Mouse (Mus musculus) heart, embryonic 11.5 days (tissue): ENCODE measurements around the gene Psrc1. TPM values are rescaled to one million over a fixed set of nuclear protein-coding genes. Genes with fewer than 3 reads are reported as not detected.

ENCODE experiments used
- ATAC-seq: fragments of 200-750 bp; cut with Nextera tagmentation; replicated peaks from 2 replicates; pipeline ENCODE4 v1.8.0; 2017; ENCODE audit warnings: moderate library complexity; ENCODE audit not compliant: insufficient number of reproducible peaks, low FRiP score, low TSS enrichment
- H3K27ac ChIP-seq: fragments of 300-500 bp; sonication (generic); 2 replicates; pipeline ENCODE4 v1.5.1; 2014; ENCODE audit warnings: mild to moderate bottlenecking, low read depth, low read length
- H3K27me3 ChIP-seq: fragments of 300-500 bp; sonication (generic); 2 replicates; pipeline ENCODE4 v1.6.1; 2014; ENCODE audit warnings: mild to moderate bottlenecking, low read length, mixed read lengths; ENCODE audit not compliant: control insufficient read depth, insufficient read depth
- H3K36me3 ChIP-seq: fragments of 300-500 bp; sonication (generic); 2 replicates; pipeline ENCODE4 v1.6.1; 2014; ENCODE audit warnings: mild to moderate bottlenecking, low read length, moderate library complexity, mixed read lengths; ENCODE audit not compliant: control insufficient read depth, insufficient read depth
- H3K4me1 ChIP-seq: fragments of 300-500 bp; sonication (generic); 2 replicates; pipeline ENCODE4 v1.6.1; 2014; ENCODE audit warnings: low read length; ENCODE audit not compliant: control insufficient read depth, insufficient read depth
- H3K4me2 ChIP-seq: fragments of 300-500 bp; sonication (generic); 2 replicates; pipeline ENCODE4 v1.6.1; 2014; ENCODE audit warnings: mild to moderate bottlenecking, moderate library complexity
- H3K4me3 ChIP-seq: fragments of 300-500 bp; sonication (generic); 2 replicates; pipeline ENCODE4 v1.5.1; 2014; ENCODE audit warnings: low read depth, low read length
- H3K9ac ChIP-seq: fragments of 300-500 bp; sonication (generic); 2 replicates; pipeline ENCODE4 v1.6.1; 2014; ENCODE audit warnings: mild to moderate bottlenecking, low read depth, low read length, moderate library complexity
- H3K9me3 ChIP-seq: fragments of 300-500 bp; sonication (generic); replicated peaks from 2 replicates; pipeline ENCODE4 v1.6.1; 2016; ENCODE audit warnings: low read length; ENCODE audit not compliant: control insufficient read depth
- WGBS: fragments of 180-500 bp; shearing (Covaris S2); extraction: QIAGEN DNeasy Blood & Tissue Kit; methylation state at CpG from one replicate; pipeline ENCODE4 v1.1.7; 2014; ENCODE audit not compliant: insufficient replicate concordance; 5-methylcytosine and 5-hydroxymethylcytosine counted together
- polyA plus RNA-seq: library from polyadenylated mRNA; unstranded; fragments of >200 nt; fragmentation: Nextera tagmentation; extraction: Ambion mirVana; gene quantifications from 2 replicates; pipeline ENCODE4 v1.2.1, GENCODE M21; 2014

The Psrc1 gene
- polyA plus RNA-seq, 1 experiment from 2014 or later, result 28.9 TPM

DNA sequence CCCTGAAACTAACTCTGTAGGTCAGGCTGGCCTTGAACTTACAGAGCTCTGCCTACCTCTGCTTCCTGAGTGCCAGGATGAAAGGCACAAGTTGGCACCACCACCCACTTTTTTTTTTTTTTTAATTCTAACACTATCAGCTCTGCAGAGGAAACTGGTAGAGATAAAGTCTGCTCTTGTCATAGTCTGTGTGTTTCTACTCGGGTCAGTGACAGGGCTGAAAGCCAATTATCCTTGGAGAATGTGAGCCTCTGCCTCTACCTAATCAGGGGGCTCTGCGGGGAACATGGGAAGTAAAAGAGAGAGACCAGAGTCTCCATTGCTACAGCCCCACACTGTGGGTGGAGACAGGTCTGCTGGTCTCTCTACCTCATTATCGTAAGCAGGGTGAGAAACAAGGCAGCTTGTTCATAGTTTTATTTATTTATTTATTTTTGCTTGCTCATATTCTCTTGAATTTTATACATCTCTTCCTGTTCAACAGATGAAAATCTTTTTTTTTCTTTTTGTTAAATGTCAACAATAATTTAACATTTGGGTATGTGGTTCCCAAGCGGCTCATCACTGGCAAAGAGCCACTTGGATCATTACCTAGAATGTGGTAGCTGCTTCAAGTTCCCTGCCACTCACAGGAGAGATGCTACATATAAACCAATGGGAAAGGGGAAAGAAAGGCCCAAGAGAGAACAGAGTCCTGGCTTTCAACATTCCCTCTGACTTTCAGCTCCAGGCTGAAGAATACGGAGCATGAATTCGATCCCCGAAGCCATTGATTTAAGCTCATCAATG, 4.6 kb upstream of the Psrc1 start:
- Histone ChIP-seq H3K27ac (no peak overlapping the region; the same call in 1 of the 2 replicates), H3K27me3 (no peaks in the 10 kb centered on the region), H3K9me3 (no peaks in the 10 kb centered on the region), H3K4me2 (no peak overlapping the region), H3K4me1 (peaks cover 23% of the 10 kb centered on the region), H3K36me3 (no peaks in the 10 kb centered on the region), H3K4me3 (no peak overlapping the region), H3K9ac (no peak overlapping the region)
- whole genome bisulfite sequencing, result 62% methylated on average over 7 of the region's 7 CpGs
- no peak for ATAC-seq

DNA sequence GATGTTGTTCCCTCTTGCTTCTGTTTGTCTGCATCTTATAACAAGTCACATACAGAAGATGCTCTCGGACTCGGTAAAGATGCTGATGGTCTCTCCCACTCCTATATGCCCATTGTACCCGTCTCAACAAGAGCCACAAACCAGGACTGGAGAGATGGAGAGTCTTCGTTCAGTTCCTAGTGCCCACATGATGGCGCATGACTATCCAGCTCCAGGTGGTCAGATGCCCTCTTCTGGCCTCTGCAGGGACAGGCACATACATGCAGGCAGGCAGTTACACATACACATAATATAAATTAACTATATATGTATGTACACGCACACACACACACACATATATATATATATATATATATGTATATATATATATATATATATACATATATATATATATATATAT, 2.9 kb upstream of the Psrc1 start:
- no peak overlapping the region for H3K9ac ChIP-seq
- H3K9me3 ChIP-seq, result no peaks in the 10 kb centered on the region
- H3K36me3 ChIP-seq, result no peaks in the 10 kb centered on the region
- ATAC-seq, result no peak
- 77% methylated on average over 6 of the region's 6 CpGs for WGBS
- no peak overlapping the region for H3K4me3 ChIP-seq
- H3K27ac ChIP-seq, result no peak overlapping the region
- H3K4me1 ChIP-seq, result peaks cover 35% of the 10 kb centered on the region
- no peaks in the 10 kb centered on the region for H3K27me3 ChIP-seq
- no peak overlapping the region for H3K4me2 ChIP-seq

GRCm38 (mm10) chr3:108381945-108382875, 1.4 kb upstream of the Psrc1 start:
- peaks cover 3% of the 10 kb centered on the region; the same call in 1 of the 2 replicates for H3K36me3 ChIP-seq
- 44% methylated on average over 14 of the region's 14 CpGs for WGBS
- ATAC-seq, result no peak
- 0 out of 2 replicates have a peak overlapping the region, but pooled peaks have one; percentile 3 for H3K4me3 ChIP-seq
- H3K9me3 ChIP-seq, result no peaks in the 10 kb centered on the region
- H3K27ac ChIP-seq, result peak overlapping the region; percentile 46
- H3K9ac ChIP-seq, result peak overlapping the region; percentile 49
- H3K4me2 ChIP-seq, result peak overlapping the region; percentile 80
- H3K27me3 ChIP-seq, result no peaks in the 10 kb centered on the region
- peaks cover 35% of the 10 kb centered on the region for H3K4me1 ChIP-seq

DNA sequence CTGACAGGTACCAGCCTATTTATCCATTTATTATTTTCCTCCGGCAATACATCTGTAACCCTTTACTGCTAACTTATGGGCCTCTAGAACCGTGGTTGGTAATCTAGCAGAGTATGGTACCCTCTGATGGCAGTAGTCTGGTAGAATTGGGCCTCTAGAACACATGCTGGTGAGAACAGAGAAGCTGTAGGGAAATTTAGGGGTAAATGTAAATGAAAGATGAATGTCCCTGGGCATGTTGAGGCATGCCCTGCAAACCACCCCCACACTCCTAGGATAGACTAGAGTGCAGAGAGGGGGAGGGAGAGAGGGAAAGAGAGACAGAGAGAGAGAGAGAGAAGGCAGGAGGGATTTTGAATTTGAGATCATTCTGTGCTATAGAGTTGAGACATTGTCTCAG, 786 bp downstream of the Psrc1 start:
- Histone ChIP-seq H3K4me1 (peaks cover 34% of the 10 kb centered on the region), H3K27me3 (no peaks in the 10 kb centered on the region), H3K36me3 (peaks cover 3% of the 10 kb centered on the region; the same call in 1 of the 2 replicates), H3K4me2 (peak overlapping the region; percentile 80), H3K9me3 (no peaks in the 10 kb centered on the region), H3K27ac (no peak overlapping the region), H3K9ac (peak overlapping the region; percentile 66), H3K4me3 (peak overlapping the region; percentile 62)
- no peak for ATAC-seq
- WGBS, result 44% methylated on average over 2 of the region's 2 CpGs

DNA sequence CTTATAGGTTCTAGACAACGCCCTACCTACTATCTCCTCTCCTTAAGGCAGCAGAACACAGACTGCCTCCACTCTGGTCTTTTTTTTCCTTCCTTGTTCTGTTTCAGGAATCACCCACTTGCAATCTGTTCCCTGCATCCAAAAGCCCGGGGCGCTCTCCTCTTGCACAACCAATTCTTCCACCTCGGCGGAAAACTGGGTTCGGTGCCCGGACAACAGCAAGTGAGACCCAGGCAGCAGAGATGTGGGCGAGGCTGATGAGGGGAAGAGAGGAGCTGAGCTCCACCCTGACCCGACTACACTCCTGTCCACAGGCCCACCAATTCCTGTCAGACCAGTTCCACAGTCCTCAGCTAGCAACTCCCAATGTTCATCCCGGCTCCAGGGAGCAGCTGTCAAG, 2.5 kb downstream of the Psrc1 start:
- no peak overlapping the region for H3K4me3 ChIP-seq
- H3K4me2 ChIP-seq, result no peak overlapping the region
- 89% methylated on average over 10 of the region's 10 CpGs for WGBS
- peaks cover 3% of the 10 kb centered on the region; the same call in 1 of the 2 replicates for H3K36me3 ChIP-seq
- no peaks in the 10 kb centered on the region for H3K27me3 ChIP-seq
- no peak for ATAC-seq
- H3K9ac ChIP-seq, result no peak overlapping the region
- H3K9me3 ChIP-seq, result no peaks in the 10 kb centered on the region
- no peak overlapping the region for H3K27ac ChIP-seq
- H3K4me1 ChIP-seq, result peaks cover 33% of the 10 kb centered on the region

DNA sequence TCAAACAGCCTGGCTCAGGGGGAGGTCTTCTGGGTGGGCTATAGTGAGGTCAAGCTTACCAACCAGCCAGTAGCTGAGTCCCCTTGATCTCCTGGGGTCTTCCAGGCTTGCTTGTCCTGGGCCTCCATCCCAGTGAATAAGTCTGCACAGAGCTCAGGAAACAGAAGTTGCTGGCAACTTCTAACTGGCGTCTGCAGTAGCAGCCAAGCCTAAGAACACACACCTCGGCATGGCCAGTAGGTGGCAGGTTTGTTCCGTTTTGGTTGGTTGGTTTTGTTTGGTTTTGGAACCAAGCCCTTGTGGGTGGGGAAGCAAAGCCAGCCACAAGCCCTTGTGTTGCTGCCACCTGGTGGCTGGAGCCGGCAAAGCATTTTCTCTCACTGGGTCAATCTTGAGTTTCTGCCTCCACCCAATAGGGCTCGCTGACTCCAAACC, 5.5 kb downstream of the Psrc1 start:
- H3K9ac ChIP-seq, result peak overlapping the region; percentile 43; the same call in 1 of the 2 replicates
- H3K36me3 ChIP-seq, result peaks cover 3% of the 10 kb centered on the region; the same call in 1 of the 2 replicates
- peaks cover 24% of the 10 kb centered on the region for H3K4me1 ChIP-seq
- H3K27me3 ChIP-seq, result peaks cover 7% of the 10 kb centered on the region; the same call in 1 of the 2 replicates
- no peaks in the 10 kb centered on the region for H3K9me3 ChIP-seq
- peak; percentile 43; the same call in 1 of the 2 replicates for ATAC-seq
- WGBS, result 0% methylated on average over 5 of the region's 5 CpGs
- H3K4me2 ChIP-seq, result peak overlapping the region; percentile 49
- H3K27ac ChIP-seq, result peak overlapping the region; percentile 50; the same call in 1 of the 2 replicates
- H3K4me3 ChIP-seq, result no peak overlapping the region

DNA sequence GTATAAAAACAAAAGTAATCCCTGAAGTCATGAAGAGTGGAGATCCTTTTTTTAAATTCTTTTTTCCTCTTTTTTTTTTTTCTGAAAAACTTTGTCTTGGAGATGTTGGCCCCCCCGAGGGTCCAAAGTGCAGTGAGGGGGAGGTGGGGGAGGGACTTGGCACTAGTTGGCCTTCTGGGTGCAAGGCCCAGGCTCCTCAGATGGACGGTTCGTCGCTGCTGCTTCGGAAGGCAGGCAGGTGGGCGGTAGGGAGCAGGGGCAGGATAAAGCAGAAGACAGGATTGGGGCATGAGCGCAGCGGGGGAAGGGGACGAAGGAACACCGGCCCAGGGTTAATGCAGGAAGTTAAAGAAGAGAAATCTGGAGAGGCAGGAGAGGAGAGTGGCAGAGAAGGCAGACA, 8.7 kb downstream of the Psrc1 start:
- Histone ChIP-seq H3K36me3 (no peaks in the 10 kb centered on the region), H3K27me3 (peaks cover 7% of the 10 kb centered on the region; the same call in 1 of the 2 replicates), H3K4me3 (no peak overlapping the region), H3K4me2 (peak overlapping the region; percentile 5), H3K9me3 (no peaks in the 10 kb centered on the region), H3K9ac (0 out of 2 replicates have a peak overlapping the region, but pooled peaks have one; percentile 34), H3K4me1 (peaks cover 12% of the 10 kb centered on the region), H3K27ac (no peak overlapping the region)
- no peak for ATAC-seq
- 9% methylated on average over 10 of the region's 10 CpGs for WGBS

- Histone ChIP-seq H3K27me3 (peaks cover 7% of the 10 kb centered on the region; the same call in 1 of the 2 replicates), H3K4me2 (peak overlapping the region; percentile 5), H3K9ac (0 out of 2 replicates have a peak overlapping the region, but pooled peaks have one; percentile 34), H3K4me1 (peaks cover 12% of the 10 kb centered on the region), H3K36me3 (no peaks in the 10 kb centered on the region), H3K4me3 (no peak overlapping the region), H3K9me3 (no peaks in the 10 kb centered on the region), H3K27ac (no peak overlapping the region)
- ATAC-seq, result no peak
- 45% methylated on average over 15 of the region's 15 CpGs for WGBS
These were observed 9.2 kb downstream of the Psrc1 start for GRCm38 (mm10) chr3:108392793-108393192.
